Mouse (Mus musculus): ENCODE measurements around the gene Alk. TPM values are rescaled to one million over a fixed set of nuclear protein-coding genes. Genes with fewer than 3 reads are reported as not detected.

Alk gene
- total RNA-seq, 2 experiments from 2014 or later, result 6.7 to 7.3 TPM

- peak; percentile 80 to 90 for DNase-seq (ENCODE audit: low spot score in 2 of 2)
These were observed 561.3 kb downstream of the Alk start for GRCm38 (mm10) chr17:72043001-72043666.

- no peak for DNase-seq (ENCODE audit: low spot score in 2 of 2)
These were observed 565.1 kb downstream of the Alk start for GRCm38 (mm10) chr17:72039176-72039948.

- DNase-seq (ENCODE audit: low spot score in 2 of 2), result no peak
These were observed 566.1 kb downstream of the Alk start for GRCm38 (mm10) chr17:72038371-72038770.

DNA sequence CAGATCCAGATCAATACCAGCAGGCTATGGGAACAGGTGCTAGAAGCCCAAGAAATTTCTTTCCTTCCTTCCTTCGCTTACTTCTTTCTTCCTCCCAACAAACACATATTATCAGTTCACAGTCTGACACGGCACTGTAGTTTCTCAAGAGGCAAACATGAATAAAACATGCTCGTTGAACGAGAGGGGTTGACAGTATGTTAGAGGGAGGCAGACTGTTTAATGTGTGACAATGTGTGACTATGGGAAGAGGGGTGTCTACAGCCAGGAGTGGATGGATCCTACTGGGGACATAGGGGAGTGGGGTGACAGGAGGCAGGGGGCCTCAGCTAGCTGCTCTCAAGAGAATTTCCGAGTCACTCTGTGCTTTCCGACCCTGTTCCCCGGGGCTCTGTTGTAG is 573.8 kb downstream of the Alk start:
- no peak for DNase-seq (ENCODE audit: low spot score in 2 of 2)

DNA sequence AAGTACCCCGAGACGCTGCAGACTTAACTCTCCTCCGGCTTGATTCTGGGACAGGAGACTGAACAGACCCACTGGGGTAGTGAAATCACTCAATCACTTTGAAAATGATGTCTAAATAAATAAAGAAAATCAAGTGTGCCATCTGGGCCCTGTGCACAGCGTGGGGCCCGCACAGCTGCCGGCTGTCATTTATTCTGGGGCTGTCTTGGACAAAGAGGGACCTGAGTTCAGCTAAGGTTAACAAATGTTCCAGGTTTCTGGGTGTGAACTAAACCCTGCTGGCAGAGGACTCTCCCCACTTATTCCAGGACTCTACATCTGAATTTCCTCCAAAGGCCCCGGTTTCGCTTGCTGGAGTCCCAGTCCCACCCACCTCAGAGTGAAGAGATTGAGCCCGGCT is 581.1 kb downstream of the Alk start:
- DNase-seq (ENCODE audit: low spot score in 2 of 2), result no peak

GRCm38 (mm10) chr17:72021733-72022669 is 582.4 kb downstream of the Alk start:
- peak in 1 of 2 experiments; percentile 38 for DNase-seq (ENCODE audit: low spot score in 2 of 2)

- no peak for DNase-seq (ENCODE audit: low spot score in 2 of 2)
These were observed 587.1 kb downstream of the Alk start for GRCm38 (mm10) chr17:72017329-72017728.

- DNase-seq (ENCODE audit: low spot score in 2 of 2), result peak; percentile 69 to 91
These were observed 589.2 kb downstream of the Alk start for GRCm38 (mm10) chr17:72015253-72015652.

- no peak for DNase-seq (ENCODE audit: low spot score in 2 of 2)
These were observed 591.7 kb downstream of the Alk start for GRCm38 (mm10) chr17:72012775-72013174.

DNA sequence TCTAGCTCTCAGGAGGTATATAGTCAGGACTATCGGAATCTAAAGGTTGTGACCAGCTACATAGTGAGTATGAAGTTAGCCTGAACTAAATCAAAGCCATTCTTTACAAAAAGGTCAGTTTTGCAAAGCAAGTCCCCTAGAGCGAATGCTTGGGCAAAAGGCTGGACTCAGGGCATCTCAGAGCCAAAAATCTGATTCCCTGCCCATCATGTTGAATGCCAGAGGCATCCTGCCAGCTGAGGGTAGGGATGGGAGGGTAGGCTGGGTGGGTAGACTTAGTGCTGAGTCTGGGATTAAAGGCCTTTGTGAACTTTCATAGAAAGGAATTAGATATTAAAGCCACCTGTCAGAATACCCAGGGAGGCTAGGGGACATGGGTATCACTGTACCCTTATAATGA is 594.6 kb downstream of the Alk start:
- DNase-seq (ENCODE audit: low spot score in 2 of 2), result no peak

- DNase-seq (ENCODE audit: low spot score in 2 of 2), result no peak
These were observed 596.0 kb downstream of the Alk start for GRCm38 (mm10) chr17:72008389-72008788.

DNA sequence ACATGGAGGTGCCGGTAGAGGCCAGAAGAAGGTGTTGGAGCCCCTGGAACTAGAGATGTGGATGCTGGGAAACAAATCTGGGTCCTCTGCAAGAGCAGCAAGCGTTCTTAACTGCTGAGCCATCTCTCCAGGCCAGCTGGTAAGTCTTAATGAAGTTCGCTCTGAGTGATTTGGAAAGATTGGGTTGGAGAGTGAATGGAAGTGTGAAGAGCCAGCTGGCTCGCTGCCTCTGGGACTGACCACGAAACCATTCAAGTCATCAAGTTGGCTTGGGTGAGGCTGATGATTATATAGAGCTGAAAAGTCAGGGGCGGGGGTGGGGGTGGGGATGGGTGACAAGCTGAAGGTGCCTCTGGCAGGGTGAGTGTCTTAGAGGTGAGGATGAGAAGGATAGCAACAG is 599.1 kb downstream of the Alk start:
- DNase-seq (ENCODE audit: low spot score in 2 of 2), result no peak

DNA sequence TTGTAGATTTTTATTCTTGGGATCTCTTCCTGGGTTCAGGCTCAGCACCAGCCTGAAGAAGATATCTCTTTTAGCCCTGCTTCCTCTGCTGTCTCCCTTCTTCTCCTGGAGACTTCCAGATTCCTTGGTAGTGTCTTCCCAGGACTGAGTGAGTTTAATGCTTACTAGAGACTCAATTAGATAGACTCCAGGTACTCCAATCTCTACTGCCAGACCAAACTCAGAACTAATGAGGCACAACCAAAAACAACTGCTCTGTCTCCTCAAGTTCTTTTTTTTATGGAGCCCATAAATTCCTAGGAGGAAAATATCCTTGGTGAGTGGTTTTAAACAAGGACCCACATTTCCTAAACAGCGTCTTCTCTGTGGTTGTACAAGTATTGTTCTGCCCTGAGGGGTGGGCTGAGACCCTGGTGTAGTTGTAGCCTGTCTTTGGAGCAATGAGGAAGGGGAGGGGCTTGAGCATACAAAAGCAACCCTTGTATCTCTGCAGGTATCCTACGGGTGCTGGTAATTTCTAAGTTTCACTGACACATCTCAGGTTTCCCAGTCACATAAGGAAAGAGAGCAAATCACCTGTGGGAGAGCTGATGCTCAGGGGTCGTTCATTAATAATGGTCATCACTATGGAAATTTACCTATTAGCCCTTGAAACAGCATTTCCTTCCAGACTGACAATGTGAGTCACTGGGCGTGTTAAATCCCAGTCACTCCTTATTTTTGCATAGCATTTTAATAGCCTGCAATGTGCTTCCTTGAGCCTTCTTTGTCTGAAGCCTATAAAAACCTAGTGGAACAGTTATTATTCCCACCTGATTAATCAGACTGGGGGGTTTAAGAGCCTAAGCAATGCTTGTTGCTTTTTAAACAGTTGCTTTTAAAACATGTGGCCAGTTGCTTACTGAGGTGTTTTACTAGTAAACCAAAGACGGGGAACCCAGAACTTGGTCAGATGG is 604.6 kb downstream of the Alk start:
- no peak for DNase-seq (ENCODE audit: low spot score in 2 of 2)

DNA sequence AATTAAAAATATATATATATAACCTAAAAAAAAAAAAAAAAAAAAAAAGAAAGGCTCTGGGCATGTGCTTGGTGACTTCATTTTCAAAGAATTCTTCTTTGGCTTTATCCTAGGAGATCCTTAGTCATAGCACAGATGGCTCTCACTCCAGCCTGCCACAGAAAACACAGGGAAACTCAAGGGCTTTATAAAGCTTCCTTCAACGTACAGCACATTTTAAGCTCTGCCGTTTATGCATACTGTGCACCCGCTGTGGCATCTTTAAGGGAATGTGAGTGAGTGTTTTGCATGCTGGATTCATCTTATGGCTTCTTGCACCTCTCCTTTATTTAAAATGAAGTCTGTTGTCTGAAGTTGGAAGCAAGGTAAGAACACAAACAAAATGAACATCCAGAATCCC is 606.7 kb downstream of the Alk start:
- DNase-seq (ENCODE audit: low spot score in 2 of 2), result no peak

DNA sequence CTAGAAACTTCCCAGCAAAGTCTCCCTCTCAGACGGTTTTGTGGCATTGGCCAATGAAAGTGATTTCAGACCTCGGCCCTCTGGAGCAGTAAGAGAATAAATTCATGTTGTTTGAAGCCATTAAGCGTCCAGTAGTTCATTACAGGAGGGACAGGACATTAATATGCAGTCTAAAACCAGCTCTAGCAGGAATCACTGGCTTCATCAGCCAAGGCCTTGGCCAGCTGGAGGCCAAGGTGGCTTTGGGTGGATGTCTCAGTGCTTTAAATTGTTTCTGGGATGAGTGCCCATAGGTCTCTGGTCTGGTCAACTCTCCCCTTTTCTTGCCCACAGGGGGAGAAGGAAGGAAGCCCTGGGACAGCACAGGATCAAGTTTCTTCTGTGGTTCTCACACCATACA is 608.9 kb downstream of the Alk start:
- no peak for DNase-seq (ENCODE audit: low spot score in 2 of 2)

DNA sequence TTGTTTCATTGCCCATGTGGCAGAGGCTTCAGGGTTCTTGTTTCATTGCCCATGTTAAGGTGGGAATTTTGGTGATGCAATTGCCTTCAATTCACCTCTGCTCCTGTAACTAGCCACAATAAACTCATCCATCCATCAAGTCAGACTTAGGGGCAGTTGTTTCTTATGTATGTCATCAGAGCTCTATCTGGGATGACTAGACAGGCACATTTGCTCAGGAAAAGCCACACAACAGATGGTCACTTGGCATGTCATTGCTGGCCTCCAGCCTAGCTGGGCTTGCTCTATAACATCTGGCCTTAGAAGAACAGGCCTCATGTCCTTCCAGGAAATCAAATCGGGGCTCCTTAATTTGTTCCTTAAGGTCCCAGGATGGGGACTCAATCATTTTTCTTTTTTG is 610.3 kb downstream of the Alk start:
- no peak for DNase-seq (ENCODE audit: low spot score in 2 of 2)

- no peak for DNase-seq (ENCODE audit: low spot score in 2 of 2)
These were observed 611.4 kb downstream of the Alk start for GRCm38 (mm10) chr17:71993011-71993410.

DNA sequence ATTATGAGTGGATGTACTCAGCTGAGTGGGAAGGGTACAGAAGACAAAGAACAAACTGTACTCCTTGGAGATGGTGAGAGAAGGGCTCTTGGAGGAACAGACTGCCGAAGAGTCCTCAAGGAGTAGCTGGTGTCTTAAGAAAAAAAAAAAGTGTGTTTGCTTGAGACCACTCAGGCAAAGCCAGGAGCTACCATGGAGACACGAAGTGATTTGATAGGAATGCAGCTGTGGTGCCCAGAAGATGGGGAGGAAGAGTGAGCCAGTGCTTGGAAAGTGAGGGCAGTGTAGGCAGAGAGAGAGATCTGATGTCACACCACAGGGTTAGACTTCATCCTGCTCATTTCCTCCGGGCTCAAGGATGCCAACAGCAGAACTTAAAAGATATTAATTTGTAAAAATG is 613.2 kb downstream of the Alk start:
- no peak for DNase-seq (ENCODE audit: low spot score in 2 of 2)

DNA sequence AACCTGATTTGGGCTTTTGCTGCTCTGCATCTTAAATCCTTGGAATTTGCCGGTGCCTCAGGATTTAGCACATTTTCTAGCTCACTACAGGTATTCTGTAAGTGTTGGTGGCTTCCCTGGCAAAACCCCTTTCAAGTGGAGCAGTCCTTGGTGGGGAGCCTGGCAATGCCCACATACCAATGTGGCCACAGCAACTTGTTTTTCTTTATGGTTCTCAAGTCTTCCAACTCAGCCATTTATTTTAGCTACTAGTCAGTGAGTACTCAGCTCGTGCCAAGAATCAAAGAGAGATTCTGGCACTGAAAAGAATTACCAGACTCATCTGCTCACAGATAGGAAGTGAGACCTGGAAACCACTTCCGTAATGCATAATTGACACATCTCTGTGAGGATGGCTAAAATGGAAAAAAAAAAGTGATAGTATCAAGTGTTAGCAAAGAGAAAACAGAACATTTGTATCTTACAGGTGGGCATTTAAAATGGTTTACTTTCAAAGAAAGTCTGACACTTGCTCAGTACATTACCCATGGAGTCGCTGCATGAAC is 614.2 kb downstream of the Alk start:
- no peak for DNase-seq (ENCODE audit: low spot score in 2 of 2)
